Mouse (Mus musculus): ENCODE measurements around the gene Pnn.

- no peak for TF ChIP-seq EP300 (IDR thresholded peaks at IDR 0.05; ENCODE audit: low read depth)
- TF ChIP-seq CTCF (IDR thresholded peaks at IDR 0.05; ENCODE audit: low read depth) = no peak
Measured at GRCm38 (mm10) chr12:59052470-59052869, 14.2 kb upstream of the Pnn start.
